In the genomic region with DNA sequence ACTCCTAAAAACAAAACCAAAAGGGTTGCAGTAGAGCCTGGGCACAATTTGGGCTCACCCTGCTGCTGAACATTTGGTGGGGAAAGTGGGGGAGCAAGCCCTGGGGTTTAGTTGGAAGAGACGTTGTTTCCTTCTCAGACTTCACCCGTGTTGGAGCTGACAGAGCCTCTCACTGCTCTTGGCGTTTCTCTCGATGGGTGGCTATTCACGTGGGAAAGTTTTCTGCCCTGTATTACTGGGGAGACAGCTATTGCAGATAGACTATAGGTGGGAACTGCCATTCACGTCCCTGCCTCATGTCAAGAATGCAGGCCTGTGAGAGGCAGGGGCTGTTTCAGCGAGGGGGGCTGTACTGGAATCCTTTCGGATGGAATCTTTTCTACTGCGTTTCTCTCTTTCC, we compare ENCODE assay signal across 8 mouse cellular contexts. TPM values are rescaled to one million over a fixed set of nuclear protein-coding genes. Genes with fewer than 3 reads are reported as not detected.
DNase-seq lines count a peak whose midpoint lies in the region; ATAC-seq and TF ChIP-seq lines count a peak whose summit lies in the region.

No protein-coding gene starts in this region.

- H3K9me3 ChIP-seq in hindbrain, embryonic 16.5 days (ENCODE audit: control insufficient read depth, low read length), result no peaks in the 10 kb centered on the region
- no peaks in the 10 kb centered on the region for H3K9me3 ChIP-seq in neural tube, embryonic 12.5 days

- intact Hi-C loops in left cerebral cortex, adult 2 months (cut with DNase I), result loop anchor here (5.0 kb wide), 1 partner anchor 52 kb away; the partner anchor contains the start of gene Notch2
- intact Hi-C loops in left cerebral cortex, postnatal 10 days (cut with DNase I), result loop anchor here (10.0 kb wide), 1 partner anchor 151 kb away; no protein-coding TSS in a partner anchor
- intact Hi-C loops in left cerebral cortex, postnatal 4 days (cut with DNase I), result no loop called here

- no peaks in the 10 kb centered on the region for H3K36me3 ChIP-seq in hindbrain, embryonic 16.5 days (ENCODE audit: control insufficient read depth, insufficient read depth, low read length)
- no peaks in the 10 kb centered on the region for H3K36me3 ChIP-seq in neural tube, embryonic 12.5 days

- peak overlapping the region; percentile 79 for H3K27ac ChIP-seq in left cerebral cortex, adult 2 months
- H3K27ac ChIP-seq in hindbrain, embryonic 16.5 days (ENCODE audit: low read depth, low read length), result peak overlapping the region; percentile 72
- H3K27ac ChIP-seq in neural tube, embryonic 12.5 days, result peak overlapping the region; percentile 9; the same call in 1 of the 2 replicates

- H3K4me3 ChIP-seq in left cerebral cortex, adult 2 months, result no peak overlapping the region
- no peak overlapping the region for H3K4me3 ChIP-seq in hindbrain, embryonic 16.5 days (ENCODE audit: low read length)
- no peak overlapping the region for H3K4me3 ChIP-seq in neural tube, embryonic 12.5 days

- H3K27me3 ChIP-seq in hindbrain, embryonic 16.5 days (replicated peaks; ENCODE audit: control insufficient read depth, insufficient read depth, low read length), result no peaks in the 10 kb centered on the region
- H3K27me3 ChIP-seq in neural tube, embryonic 12.5 days (replicated peaks), result no peaks in the 10 kb centered on the region

- peak overlapping the region; percentile 16 for H3K4me2 ChIP-seq in hindbrain, embryonic 16.5 days (ENCODE audit: low read length)
- peak overlapping the region; percentile 18 for H3K4me2 ChIP-seq in neural tube, embryonic 12.5 days (replicated peaks)

- no peak for DNase-seq in left cerebral cortex, adult 2 months (ENCODE audit: extremely low spot score in 1 of 2, low spot score in 2 of 2)
- no peak for DNase-seq in left cerebral cortex, postnatal 10 days (ENCODE audit: extremely low spot score in 1 of 2, low spot score in 2 of 2)
- DNase-seq in left cerebral cortex, postnatal 4 days, result no peak
- DNase-seq in frontal cortex, adult 2 months (ENCODE audit: extremely low spot score in 1 of 2, low spot score in 1 of 2), result no peak

- peaks cover 37% of the 10 kb centered on the region for H3K4me1 ChIP-seq in hindbrain, embryonic 16.5 days (ENCODE audit: control insufficient read depth, insufficient read depth, low read depth, low read length)
- peaks cover 47% of the 10 kb centered on the region for H3K4me1 ChIP-seq in neural tube, embryonic 12.5 days

- ATAC-seq in erythroid progenitor cell, adult 5-6 weeks (replicated peaks; ENCODE audit: low FRiP score, poor library complexity, severe bottlenecking), result 0 out of 2 replicates have a peak, but pooled peaks have one; percentile 20
- ATAC-seq in hindbrain, embryonic 16.5 days, result peak; percentile 24; the same call in 1 of the 2 replicates
- ATAC-seq in neural tube, embryonic 12.5 days (ENCODE audit: low FRiP score, low read depth), result peak; percentile 15; the same call in 1 of the 2 replicates
- ATAC-seq in cerebellum, adult (ENCODE audit: insufficient number of reproducible peaks, low FRiP score, low TSS enrichment), result no peak

- WGBS in hindbrain, embryonic 16.5 days, result 16% methylated on average over 9 of the region's 9 CpGs
- 32% methylated on average over 9 of the region's 9 CpGs for WGBS in neural tube, embryonic 12.5 days

- TF ChIP-seq CTCF in left cerebral cortex, adult 2 months (IDR thresholded peaks at IDR 0.05), result no peak

- 0 out of 2 replicates have a peak overlapping the region, but pooled peaks have one; percentile 35 for H3K9ac ChIP-seq in hindbrain, embryonic 16.5 days (ENCODE audit: low read depth, low read length)
- no peak overlapping the region for H3K9ac ChIP-seq in neural tube, embryonic 12.5 days

RNA-seq across cellular contexts. Expression of gene Notch2, which starts 50.5 kb away (rescaled TPM):
- total RNA-seq in left cerebral cortex, adult 2 months (2021), result 10 to 100 TPM; 13.7 to 14.6 TPM
- total RNA-seq in left cerebral cortex, postnatal 10 days (2021), result 10 to 100 TPM; 15.5 to 17.9 TPM
- 16.3 and 16.6 TPM in 2 replicates for total RNA-seq in erythroid progenitor cell, adult 5-6 weeks (2015; ENCODE audit: low replicate concordance)
- total RNA-seq in erythroid progenitor cell, adult 5-6 weeks (2017; ENCODE audit: low replicate concordance), result 11.0 and 18.5 TPM in 2 replicates
- 7.6 and 12.1 TPM in 2 replicates for polyA plus RNA-seq in hindbrain, embryonic 16.5 days (2015; fragmentation: Nextera tagmentation; extraction: Ambion mirVana)
- 16.8 and 17.1 TPM in 2 replicates for polyA plus RNA-seq in neural tube, embryonic 12.5 days (2016; fragmentation: Nextera tagmentation; extraction: Ambion mirVana)
- 10 to 100 TPM; 22.4 to 24.4 TPM for total RNA-seq in left cerebral cortex, postnatal 4 days (2021)
- 12.4 and 14.5 TPM in 2 replicates for polyA plus RNA-seq in frontal cortex, adult 2 months (2012; rRNA removed)

Comparison
In these comparisons a context has a peak if more than half of its experiments do, and no peak if none do; other contexts are left out.
1. H3K27ac ChIP-seq: peak in every context shown above with its lines; median percentile 79 in left cerebral cortex, adult 2 months; 72 in hindbrain, embryonic 16.5 days; 9 in neural tube, embryonic 12.5 days.